30 mouse cellular contexts compared by ENCODE assay signal in genomic region chr6:68749699-68750098, GRCm38 (mm10).
"Had no signal": no experiment of that assay in that cellular context is flagged by ENCODE, and none has a peak within 500 bp of the region (broad histone marks: within the 10 kb centered on the region; RNA-seq: fewer than 3 reads in every experiment).

No protein-coding gene starts in this region.

- H3K27me3 ChIP-seq: limb, embryonic 12.5 days; limb, embryonic 13.5 days; limb, embryonic 15.5 days; liver, embryonic 12.5 days; liver, embryonic 13.5 days; liver, embryonic 15.5 days; lung, embryonic 15.5 days; megakaryocyte, embryonic 14.5 days; midbrain, embryonic 12.5 days; midbrain, embryonic 13.5 days; midbrain, embryonic 15.5 days; neural tube, embryonic 12.5 days had no signal

- DNase-seq: left cerebral cortex, postnatal 4 days; liver; liver, embryonic 13.5 days; liver, postnatal 0 days; lung, adult 18-20 months; lung, adult 2 months; lung, embryonic 14.5 days; lung, postnatal 10 days; lung, postnatal 14 days; lung, postnatal 36 days; lung, postnatal 4 days; midbrain, embryonic 14.5 days had no signal

- H3K4me2 ChIP-seq: limb, embryonic 12.5 days; limb, embryonic 13.5 days; limb, embryonic 15.5 days; liver, embryonic 11.5 days; liver, embryonic 12.5 days; liver, embryonic 13.5 days; liver, embryonic 15.5 days; lung, embryonic 14.5 days; lung, embryonic 15.5 days; midbrain, embryonic 11.5 days; midbrain, embryonic 12.5 days; midbrain, embryonic 13.5 days; midbrain, embryonic 15.5 days; neural tube, embryonic 12.5 days had no signal

- H3K27ac ChIP-seq: limb, embryonic 10.5 days; limb, embryonic 12.5 days; limb, embryonic 13.5 days; limb, embryonic 15.5 days; liver, embryonic 12.5 days; liver, embryonic 13.5 days; liver, embryonic 14.5 days; liver, embryonic 15.5 days; lung, embryonic 15.5 days; macrophage; midbrain, embryonic 10.5 days; midbrain, embryonic 12.5 days; midbrain, embryonic 13.5 days; midbrain, embryonic 15.5 days; neural tube, embryonic 12.5 days had no signal

- H3K36me3 ChIP-seq: limb, embryonic 10.5 days; limb, embryonic 12.5 days; limb, embryonic 13.5 days; limb, embryonic 15.5 days; liver, embryonic 12.5 days; liver, embryonic 13.5 days; liver, embryonic 15.5 days; lung, embryonic 15.5 days; midbrain, embryonic 10.5 days; midbrain, embryonic 12.5 days; midbrain, embryonic 13.5 days; midbrain, embryonic 15.5 days; neural tube, embryonic 12.5 days had no signal

- H3K9ac ChIP-seq: limb, embryonic 12.5 days; limb, embryonic 13.5 days; limb, embryonic 15.5 days; liver, embryonic 12.5 days; liver, embryonic 13.5 days; liver, embryonic 14.5 days; liver, embryonic 15.5 days; liver, postnatal 0 days; lung, embryonic 14.5 days; lung, embryonic 15.5 days; midbrain, embryonic 12.5 days; midbrain, embryonic 13.5 days; midbrain, embryonic 15.5 days; neural tube, embryonic 12.5 days had no signal

- H3K9me3 ChIP-seq: limb, embryonic 10.5 days; limb, embryonic 15.5 days; liver, embryonic 13.5 days; liver, embryonic 15.5 days; lung, embryonic 15.5 days; megakaryocyte, embryonic 14.5 days; midbrain, embryonic 10.5 days; midbrain, embryonic 12.5 days; midbrain, embryonic 13.5 days; midbrain, embryonic 15.5 days; neural tube, embryonic 12.5 days had no signal

- H3K4me1 ChIP-seq: limb, embryonic 10.5 days; limb, embryonic 12.5 days; limb, embryonic 13.5 days; limb, embryonic 15.5 days; liver, embryonic 12.5 days; liver, embryonic 13.5 days; liver, embryonic 15.5 days; lung, embryonic 15.5 days; megakaryocyte, embryonic 14.5 days; midbrain, embryonic 10.5 days; midbrain, embryonic 12.5 days; midbrain, embryonic 13.5 days; midbrain, embryonic 15.5 days; neural tube, embryonic 12.5 days had no signal

- H3K4me3 ChIP-seq: limb, embryonic 10.5 days; limb, embryonic 12.5 days; limb, embryonic 13.5 days; limb, embryonic 15.5 days; liver, embryonic 12.5 days; liver, embryonic 13.5 days; liver, embryonic 15.5 days; lung, embryonic 15.5 days; megakaryocyte, embryonic 14.5 days; midbrain, embryonic 10.5 days; midbrain, embryonic 12.5 days; midbrain, embryonic 13.5 days; midbrain, embryonic 15.5 days; myocyte; neural tube, embryonic 12.5 days had no signal
